Mouse (Mus musculus) common myeloid progenitor, adult 5-6 weeks (primary cell): ENCODE measurements around the gene Nyap2. TPM values are rescaled to one million over a fixed set of nuclear protein-coding genes. Genes with fewer than 3 reads are reported as not detected.
"Not testable (repeated sequence)": the region's sequence is repeated elsewhere in the genome, so short reads cannot be mapped to it uniquely, and the experiment has no call there.

ENCODE experiments used
- ATAC-seq: replicated peaks from 2 replicates; pipeline ENCODE4 v1.8.0; 2016; ENCODE audit warnings: low read depth, mild to moderate bottlenecking, moderate TSS enrichment, inconsistent platforms; ENCODE audit not compliant: poor library complexity, severe bottlenecking
- total RNA-seq: library from RNA; stranded (forward); fragments of 200-1000, 187-1606 nt; gene quantifications from 2 replicates; pipeline ENCODE4 v1.2.3, GENCODE M21; 2017

The Nyap2 gene
- total RNA-seq, 1 experiment from 2014 or later, result not detected

GRCm38 (mm10) chr1:81173303-81173702 is 96.6 kb downstream of the Nyap2 start:
- no peak for ATAC-seq

GRCm38 (mm10) chr1:81179725-81180124 is 103.0 kb downstream of the Nyap2 start:
- ATAC-seq, result no peak

GRCm38 (mm10) chr1:81180686-81181085 is 103.9 kb downstream of the Nyap2 start:
- no peak for ATAC-seq

GRCm38 (mm10) chr1:81209536-81209935 is 132.8 kb downstream of the Nyap2 start:
- no peak for ATAC-seq

GRCm38 (mm10) chr1:81211491-81211890 is 134.7 kb downstream of the Nyap2 start:
- no peak for ATAC-seq

- ATAC-seq, result no peak
Observed at GRCm38 (mm10) chr1:81219790-81220189, 143.0 kb downstream of the Nyap2 start.

GRCm38 (mm10) chr1:81231759-81232406 is 155.1 kb downstream of the Nyap2 start:
- no peak for ATAC-seq

GRCm38 (mm10) chr1:81232407-81232789 is 155.6 kb downstream of the Nyap2 start:
- ATAC-seq, result not testable (repeated sequence)

GRCm38 (mm10) chr1:81248447-81249205 is 171.9 kb downstream of the Nyap2 start:
- no peak for ATAC-seq

GRCm38 (mm10) chr1:81250068-81250467 is 173.3 kb downstream of the Nyap2 start:
- no peak for ATAC-seq

- ATAC-seq, result no peak
Observed at GRCm38 (mm10) chr1:81266441-81266840, 189.7 kb downstream of the Nyap2 start.

- peak; percentile 99 for ATAC-seq
Observed at GRCm38 (mm10) chr1:81280978-81281377, 204.2 kb downstream of the Nyap2 start.

- ATAC-seq, result no peak
Observed at GRCm38 (mm10) chr1:81285633-81286032, 208.9 kb downstream of the Nyap2 start.

- ATAC-seq, result peak; percentile 96
Observed at GRCm38 (mm10) chr1:81287088-81287487, 210.3 kb downstream of the Nyap2 start.

- peak; percentile 91 for ATAC-seq
Observed at GRCm38 (mm10) chr1:81300735-81301134, 224.0 kb downstream of the Nyap2 start.

GRCm38 (mm10) chr1:81301661-81302060 is 224.9 kb downstream of the Nyap2 start:
- peak; percentile 86 for ATAC-seq

- no peak for ATAC-seq
Observed at GRCm38 (mm10) chr1:81303389-81303788, 226.6 kb downstream of the Nyap2 start.

GRCm38 (mm10) chr1:81307407-81307806 is 230.7 kb downstream of the Nyap2 start:
- ATAC-seq, result 0 out of 2 replicates have a peak, but pooled peaks have one; percentile 29

- ATAC-seq, result no peak
Observed at GRCm38 (mm10) chr1:81307934-81308333, 231.2 kb downstream of the Nyap2 start.

GRCm38 (mm10) chr1:81310087-81310626 is 233.4 kb downstream of the Nyap2 start:
- ATAC-seq, result peak; percentile 79

- peak; percentile 69 for ATAC-seq
Observed at GRCm38 (mm10) chr1:81316403-81316994, 239.7 kb downstream of the Nyap2 start.
